Mouse (Mus musculus) brain, embryonic 14.5 days (tissue): ENCODE measurements around the gene Ctla4. TPM values are rescaled to one million over a fixed set of nuclear protein-coding genes. Genes with fewer than 3 reads are reported as not detected.

Experiments
- DNase-seq: peaks from one replicate; pipeline ENCODE4 v3.0.0-alpha.2; 2011; ENCODE audit warnings: low read depth
- CTCF ChIP-seq: fragments of 200-500 bp; IDR thresholded peaks from 2 replicates; pipeline ENCODE4 v1.5.1; 2012; ENCODE audit warnings: inconsistent platforms, mild to moderate bottlenecking, moderate library complexity, borderline replicate concordance; ENCODE audit not compliant: insufficient read depth, insufficient read length; ENCODE audit errors: extremely low read depth
- POLR2A ChIP-seq: fragments of 200-500 bp; IDR thresholded peaks from 2 replicates; pipeline ENCODE4 v1.6.1; 2012; ENCODE audit warnings: mild to moderate bottlenecking, inconsistent platforms, borderline replicate concordance; ENCODE audit not compliant: poor library complexity, insufficient read depth, insufficient read length, severe bottlenecking; ENCODE audit errors: extremely low read depth
- polyA plus RNA-seq: library from polyadenylated mRNA; depleted of rRNA; stranded (reverse); fragments of >200 nt; gene quantifications from 2 replicates; pipeline ENCODE4 v1.2.3, GENCODE M21; 2012; rRNA removed

The Ctla4 gene
- polyA plus RNA-seq, result 0.06 TPM in 1 of 2 replicates, not detected in the other

GRCm38 (mm10) chr1:60886981-60887380 lies at the start of gene Ctla4:
TSS of gene Ctla4 (plus strand) at chr1:60887000.
- no peak for DNase-seq
- TF ChIP-seq POLR2A, result no peak
- no peak for TF ChIP-seq CTCF

GRCm38 (mm10) chr1:60839161-60839560 lies 47.6 kb upstream of the Ctla4 start:
- DNase-seq, result no peak
- TF ChIP-seq POLR2A (no peak), CTCF (no peak)

- no peak for DNase-seq
- TF ChIP-seq CTCF (no peak), POLR2A (no peak)
Measured at GRCm38 (mm10) chr1:60845318-60846060, 41.3 kb upstream of the Ctla4 start.

GRCm38 (mm10) chr1:60846616-60847275 lies 40.1 kb upstream of the Ctla4 start:
- peak; percentile 34 for DNase-seq

GRCm38 (mm10) chr1:60849112-60849511 lies 37.7 kb upstream of the Ctla4 start:
- DNase-seq, result no peak
- no peak for TF ChIP-seq CTCF
- TF ChIP-seq POLR2A, result no peak

More at GRCm38 (mm10) chr1:60846616-60847275, 40.1 kb upstream of the Ctla4 start:
- no peak for TF ChIP-seq CTCF
- no peak for TF ChIP-seq POLR2A

GRCm38 (mm10) chr1:60849816-60850215 lies 37.0 kb upstream of the Ctla4 start:
- no peak for DNase-seq
- TF ChIP-seq POLR2A (no peak), CTCF (no peak)

GRCm38 (mm10) chr1:60851041-60851781 lies 35.6 kb upstream of the Ctla4 start:
- DNase-seq, result peak; percentile 85
- TF ChIP-seq POLR2A (no peak), CTCF (no peak)

GRCm38 (mm10) chr1:60852075-60852769 lies 34.6 kb upstream of the Ctla4 start:
- no peak for TF ChIP-seq POLR2A
- no peak for TF ChIP-seq CTCF
- DNase-seq, result no peak

- no peak for DNase-seq
- TF ChIP-seq CTCF (no peak), POLR2A (no peak)
Measured at GRCm38 (mm10) chr1:60852770-60853147, 34.0 kb upstream of the Ctla4 start.

- no peak for DNase-seq
- TF ChIP-seq POLR2A (no peak), CTCF (no peak)
Measured at GRCm38 (mm10) chr1:60853330-60853956, 33.4 kb upstream of the Ctla4 start.

- TF ChIP-seq POLR2A, result no peak
- no peak for TF ChIP-seq CTCF
- no peak for DNase-seq
Measured at GRCm38 (mm10) chr1:60853991-60854390, 32.8 kb upstream of the Ctla4 start.
